Mouse (Mus musculus) lung, postnatal 4 days (tissue): Measurements from ENCODE around the gene Ptpa.

ENCODE experiments used
- DNase-seq, 2 experiments: peaks; one replicate each; pipeline ENCODE4 v3.0.0; 2021

Ptpa gene

GRCm38 (mm10) chr2:30469009-30469408 lies 53.2 kb downstream of the Ptpa start:
- DNase-seq: no peak

GRCm38 (mm10) chr2:30469796-30470142 lies 53.9 kb downstream of the Ptpa start:
- DNase-seq: peak; percentile 83 to 87

GRCm38 (mm10) chr2:30470143-30470946 lies 54.5 kb downstream of the Ptpa start:
- peak; percentile 81 to 88 for DNase-seq

GRCm38 (mm10) chr2:30471051-30471450 lies 55.2 kb downstream of the Ptpa start:
- DNase-seq: peak in 1 of 2 experiments; percentile 43

- DNase-seq: peak; percentile 88 to 93
These were observed 56.2 kb downstream of the Ptpa start for GRCm38 (mm10) chr2:30471795-30472720.

GRCm38 (mm10) chr2:30472731-30473351 lies 57.0 kb downstream of the Ptpa start:
- peak; percentile 59 to 71 for DNase-seq

- peak in 1 of 2 experiments; percentile 79 for DNase-seq
These were observed 57.7 kb downstream of the Ptpa start for GRCm38 (mm10) chr2:30473431-30474031.

- DNase-seq: peak; percentile 97
These were observed 58.2 kb downstream of the Ptpa start, which contains the start of gene Ier5l for GRCm38 (mm10) chr2:30474039-30474438. Gene Ier5l, minus strand, starts transcription at chr2:30474219.

- no peak for DNase-seq
These were observed 58.9 kb downstream of the Ptpa start for GRCm38 (mm10) chr2:30474776-30475175.

GRCm38 (mm10) chr2:30475457-30475856 lies 59.6 kb downstream of the Ptpa start:
- no peak for DNase-seq

- no peak for DNase-seq
These were observed 60.4 kb downstream of the Ptpa start for GRCm38 (mm10) chr2:30476241-30476640.

GRCm38 (mm10) chr2:30478526-30478925 lies 62.7 kb downstream of the Ptpa start:
- no peak for DNase-seq

- no peak for DNase-seq
These were observed 71.8 kb downstream of the Ptpa start for GRCm38 (mm10) chr2:30487597-30487996.

GRCm38 (mm10) chr2:30490384-30490783 lies 74.5 kb downstream of the Ptpa start:
- DNase-seq: no peak

GRCm38 (mm10) chr2:30495000-30495908 lies 79.4 kb downstream of the Ptpa start:
- no peak for DNase-seq

GRCm38 (mm10) chr2:30495909-30496861 lies 80.3 kb downstream of the Ptpa start:
- DNase-seq: peak; percentile 67 to 74
